Mouse (Mus musculus) MEL (cell line): ENCODE data around the gene Mcur1. TPM values are rescaled to one million over a fixed set of nuclear protein-coding genes. Genes with fewer than 3 reads are reported as not detected.

Experiments used
- DNase-seq: peaks from one replicate; pipeline ENCODE4 v3.0.0; 2011; ENCODE audit warnings: low read depth, low spot score
- H3K27ac ChIP-seq: 2 replicates; pipeline ENCODE4 v1.5.1; 2012; ENCODE audit warnings: low read depth, mild to moderate bottlenecking, control low read depth, low read length, moderate library complexity; ENCODE audit not compliant: control insufficient read depth
- H3K27me3 ChIP-seq, 2 experiments: fragments of 150-350 bp in 1 of 2; sonication (generic) in 1 of 2; 2 replicates each; pipeline ENCODE4 v1.6.1; 2012; ENCODE audit warnings: low read length in 2 of 2, mild to moderate bottlenecking in 2 of 2, improper control_type of control experiment in 1 of 2, moderate library complexity in 1 of 2; ENCODE audit not compliant: insufficient read depth in 2 of 2, control insufficient read depth in 1 of 2
- H3K36me3 ChIP-seq, 2 experiments: 2 replicates each; pipeline ENCODE4 v1.6.1; 2012 to 2014; ENCODE audit warnings: low read length in 2 of 2, improper control_type of control experiment in 1 of 2, inconsistent platforms in 1 of 2, mild to moderate bottlenecking in 1 of 2; ENCODE audit not compliant: insufficient read depth in 2 of 2, control insufficient read depth in 1 of 2
- H3K4me1 ChIP-seq, 2 experiments: fragments of 150-350 bp in 1 of 2; sonication (generic) in 1 of 2; 2 replicates each; pipeline ENCODE4 v1.6.1; 2012; ENCODE audit warnings: low read length in 2 of 2, improper control_type of control experiment in 1 of 2, mild to moderate bottlenecking in 1 of 2; ENCODE audit not compliant: insufficient read depth in 2 of 2, control insufficient read depth in 1 of 2
- H3K4me3 ChIP-seq, 2 experiments: fragments of 150-350 bp in 1 of 2; sonication (generic) in 1 of 2; 2 replicates each; pipeline ENCODE4 v1.5.1; 2012; ENCODE audit warnings: low read depth in 2 of 2, low read length in 2 of 2, mild to moderate bottlenecking in 2 of 2, moderate library complexity in 2 of 2, control low read depth in 1 of 2, improper control_type of control experiment in 1 of 2; ENCODE audit not compliant: control insufficient read depth in 1 of 2, insufficient read depth in 1 of 2
- H3K79me2 ChIP-seq: 2 replicates; pipeline ENCODE4 v1.6.1; 2012; ENCODE audit warnings: mild to moderate bottlenecking, low read length, moderate library complexity; ENCODE audit not compliant: control insufficient read depth, poor library complexity, insufficient read depth
- H3K9ac ChIP-seq: 2 replicates; pipeline ENCODE4 v1.6.1; 2012; ENCODE audit warnings: low read depth, mild to moderate bottlenecking, control low read depth, low read length, moderate library complexity; ENCODE audit not compliant: control insufficient read depth, poor library complexity, severe bottlenecking
- H3K9me3 ChIP-seq: fragments of 150-350 bp; sonication (generic); replicated peaks from 2 replicates; pipeline ENCODE4 v1.6.1; 2012; ENCODE audit warnings: mild to moderate bottlenecking, low read length, improper control_type of control experiment, moderate library complexity; ENCODE audit not compliant: insufficient read depth
- HCFC1 ChIP-seq: IDR thresholded peaks from 2 replicates; pipeline ENCODE4 v1.6.1; 2012; ENCODE audit warnings: low read depth, mild to moderate bottlenecking, inconsistent platforms, low read length, improper control_type of control experiment, moderate library complexity
- MAX ChIP-seq: IDR thresholded peaks from 2 replicates; pipeline ENCODE4 v1.6.1; 2011; ENCODE audit warnings: low read length, improper control_type of control experiment
- MXI1 ChIP-seq: IDR thresholded peaks from 2 replicates; pipeline ENCODE4 v1.6.1; 2011; ENCODE audit warnings: mild to moderate bottlenecking, low read depth, low read length, improper control_type of control experiment
- NELFE ChIP-seq: IDR thresholded peaks from 2 replicates; pipeline ENCODE4 v1.6.1; 2011; ENCODE audit warnings: low read depth, low read length, improper control_type of control experiment
- POLR2A ChIP-seq, 2 experiments: IDR thresholded peaks; 2 replicates each; pipeline ENCODE4 v1.6.1; 2011 to 2012; ENCODE audit warnings: low read length in 2 of 2, mild to moderate bottlenecking in 2 of 2, control low read depth in 1 of 2, improper control_type of control experiment in 1 of 2, low read depth in 1 of 2, moderate library complexity in 1 of 2; ENCODE audit not compliant: control insufficient read depth in 1 of 2, insufficient read depth in 1 of 2, poor library complexity in 1 of 2
- RCOR1 ChIP-seq: IDR thresholded peaks from 2 replicates; pipeline ENCODE4 v1.6.1; 2012; ENCODE audit warnings: low read depth, mild to moderate bottlenecking, inconsistent platforms, low read length, improper control_type of control experiment
- TAL1 ChIP-seq: IDR thresholded peaks from 2 replicates; pipeline ENCODE4 v1.6.1; 2012; ENCODE audit warnings: mild to moderate bottlenecking, inconsistent platforms, low read length, moderate library complexity, mixed read lengths
- TBP ChIP-seq: IDR thresholded peaks from 2 replicates; pipeline ENCODE4 v1.8.0; 2011; ENCODE audit warnings: low read depth, low read length, improper control_type of control experiment
- TCF12 ChIP-seq: IDR thresholded peaks from 2 replicates; pipeline ENCODE4 v1.6.1; 2014; ENCODE audit warnings: low read depth, mild to moderate bottlenecking, inconsistent platforms, low read length, improper control_type of control experiment, moderate library complexity
- USF1 ChIP-seq: IDR thresholded peaks from 2 replicates; pipeline ENCODE4 v1.6.1; 2014; ENCODE audit warnings: low read depth, mild to moderate bottlenecking, inconsistent platforms, low read length, improper control_type of control experiment, moderate library complexity
- ZMIZ1 ChIP-seq: IDR thresholded peaks from 2 replicates; pipeline ENCODE4 v1.6.1; 2012; ENCODE audit warnings: low read depth, mild to moderate bottlenecking, inconsistent platforms, low read length, improper control_type of control experiment, moderate library complexity
- polyA plus RNA-seq, 2 experiments: library from polyadenylated mRNA; stranded (reverse) in 1 of 2; unstranded in 1 of 2; fragments of >175 nt in 1 of 2; fragments of >200 nt in 1 of 2; gene quantifications; 2 replicates each; pipeline versions ENCODE4 v1.2.1 to v1.2.4; 2012; ENCODE audit warnings: low replicate concordance in 2 of 2, low read depth in 1 of 2; ENCODE audit not compliant: insufficient read length in 2 of 2, insufficient read depth in 1 of 2, missing spikeins in 1 of 2
- total RNA-seq: library from RNA; depleted of rRNA; stranded (reverse); fragments of 300-350 nt; gene quantifications from 2 replicates; pipeline ENCODE4 v1.2.3, GENCODE M21; 2012

Mcur1 gene
- total and polyA plus RNA-seq, 3 experiments = 8.4 to 19.7 TPM; not detected in 1

- Histone ChIP-seq H3K79me2 (no peaks in the 10 kb centered on the region), H3K4me1 (no peaks in the 10 kb centered on the region), H3K27ac (no peak overlapping the region), H3K9me3 (no peaks in the 10 kb centered on the region), H3K36me3 (no peaks in the 10 kb centered on the region), H3K4me3 (no peak overlapping the region), H3K9ac (no peak overlapping the region), H3K27me3 (peaks cover 0 to 3% of the 10 kb centered on the region in 2 experiments; a peak in 2 of 4 replicates)
- no peak for TF ChIP-seq ZMIZ1
- TF ChIP-seq TBP = no peak
- no peak for TF ChIP-seq TAL1
- TF ChIP-seq MAX = no peak
- TF ChIP-seq POLR2A (IDR thresholded peaks at IDR 0.05; ENCODE audit: control insufficient read depth in 1 of 2, insufficient read depth in 1 of 2, low read depth in 1 of 2, low read length in 2 of 2, poor library complexity in 1 of 2) = no peak
- no peak for DNase-seq
Measured at GRCm38 (mm10) chr13:43587844-43588840, 28.2 kb upstream of the Mcur1 start.

GRCm38 (mm10) chr13:43586966-43587365, 27.0 kb upstream of the Mcur1 start:
- Histone ChIP-seq H3K9me3 (no peaks in the 10 kb centered on the region), H3K4me3 (no peak overlapping the region), H3K79me2 (no peaks in the 10 kb centered on the region), H3K4me1 (no peaks in the 10 kb centered on the region), H3K27ac (no peak overlapping the region), H3K27me3 (peaks cover 0 to 5% of the 10 kb centered on the region in 2 experiments; a peak in 2 of 4 replicates), H3K36me3 (no peaks in the 10 kb centered on the region), H3K9ac (no peak overlapping the region)
- TF ChIP-seq TCF12 (no peak), USF1 (no peak), NELFE (no peak), HCFC1 (no peak), MXI1 (no peak)
- DNase-seq = no peak

- Histone ChIP-seq H3K4me3 (no peak overlapping the region), H3K9ac (no peak overlapping the region), H3K4me1 (no peaks in the 10 kb centered on the region), H3K36me3 (no peaks in the 10 kb centered on the region), H3K27ac (no peak overlapping the region), H3K9me3 (no peaks in the 10 kb centered on the region), H3K27me3 (peaks cover 2 to 5% of the 10 kb centered on the region in 2 experiments; a peak in 2 of 4 replicates), H3K79me2 (no peaks in the 10 kb centered on the region)
- TF ChIP-seq RCOR1 = no peak
- DNase-seq = no peak
Measured at GRCm38 (mm10) chr13:43585335-43585734, 25.3 kb upstream of the Mcur1 start.
